Mouse (Mus musculus): ENCODE results near the gene Fis1.

The Fis1 gene

DNA sequence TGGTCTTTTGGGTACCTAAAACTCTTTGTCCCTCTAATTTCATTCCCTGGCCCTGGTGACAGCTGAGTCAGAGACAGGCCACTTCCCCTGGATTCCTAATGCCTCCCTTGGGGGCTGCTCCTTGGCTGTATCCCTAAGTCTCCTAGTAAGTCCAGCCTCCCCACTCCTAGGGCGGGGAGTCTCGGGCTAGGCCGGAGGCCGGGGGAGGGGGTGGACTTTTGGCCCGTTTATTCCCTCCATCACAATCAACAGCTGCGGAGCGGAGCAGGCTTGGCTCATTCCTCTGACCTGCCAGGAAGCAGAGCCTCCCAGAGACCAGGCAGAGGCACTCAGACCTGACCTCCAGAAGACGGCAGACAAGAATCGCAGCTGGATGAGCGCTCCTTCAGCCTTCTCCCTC lies 14.5 kb downstream of the Fis1 start:
- no peak for DNase-seq (ENCODE audit: low spot score in 2 of 2)

DNA sequence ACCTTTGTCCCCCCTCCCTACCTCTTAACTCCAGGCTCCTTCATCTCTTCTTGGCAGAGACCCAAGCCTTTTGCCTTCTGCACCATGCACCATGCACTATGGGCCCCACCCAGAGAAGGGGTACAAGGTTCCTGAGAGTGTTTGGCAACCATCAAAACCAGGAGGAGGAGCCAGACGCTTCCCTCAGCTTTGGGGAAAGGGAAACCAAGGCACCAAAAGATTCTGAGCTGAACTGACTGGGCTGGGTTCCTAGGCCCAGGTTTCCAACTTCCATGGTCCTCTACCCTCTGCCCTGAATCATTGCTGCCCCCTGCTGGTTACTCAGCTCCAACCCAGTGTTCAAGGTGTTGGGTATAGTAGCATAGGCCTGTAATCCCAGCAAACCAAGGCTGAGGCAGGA lies 17.6 kb downstream of the Fis1 start:
- DNase-seq (ENCODE audit: low spot score in 2 of 2): peak; percentile 34 to 73

DNA sequence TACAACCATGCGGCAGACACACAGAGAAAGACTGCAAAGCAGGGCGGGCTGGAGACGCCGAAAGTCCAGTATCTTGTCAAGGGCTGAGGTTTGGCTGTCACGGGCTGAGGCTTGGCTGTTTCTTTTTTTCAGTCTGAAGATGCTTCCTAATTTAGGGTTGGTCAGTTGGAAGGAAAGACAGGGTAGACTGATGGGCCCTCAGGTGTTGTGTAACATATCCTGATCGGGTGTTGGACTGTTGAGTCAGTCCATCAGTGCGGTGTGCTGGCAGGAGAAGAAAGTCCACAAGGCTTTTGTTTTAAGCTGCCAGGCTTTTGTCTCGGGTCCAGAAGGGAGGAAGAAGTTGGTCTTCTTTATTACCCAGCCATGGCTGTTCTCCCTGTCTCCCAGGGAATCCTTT lies 20.6 kb downstream of the Fis1 start:
- no peak for DNase-seq (ENCODE audit: low spot score in 2 of 2)

DNA sequence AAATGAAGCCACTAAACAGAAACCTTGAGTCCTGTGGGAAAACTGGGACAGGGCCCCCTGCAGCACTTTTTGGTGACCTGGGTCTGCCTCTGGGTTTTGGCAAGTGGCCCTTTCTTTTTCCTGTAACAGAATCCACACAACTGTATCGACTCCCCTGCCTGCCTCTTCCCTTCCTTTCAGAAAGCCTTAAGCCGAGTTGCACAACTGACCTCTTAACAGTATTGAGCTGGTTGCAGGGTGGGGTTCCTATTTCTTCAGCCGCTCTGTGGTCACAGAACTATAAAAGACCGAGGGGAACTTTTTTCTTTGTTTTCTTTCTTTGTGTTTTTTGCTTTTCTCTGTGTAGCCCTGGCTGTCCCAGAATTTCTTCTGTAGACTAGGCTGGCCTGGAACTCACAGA lies 24.7 kb downstream of the Fis1 start:
- no peak for DNase-seq (ENCODE audit: low spot score in 2 of 2)

DNA sequence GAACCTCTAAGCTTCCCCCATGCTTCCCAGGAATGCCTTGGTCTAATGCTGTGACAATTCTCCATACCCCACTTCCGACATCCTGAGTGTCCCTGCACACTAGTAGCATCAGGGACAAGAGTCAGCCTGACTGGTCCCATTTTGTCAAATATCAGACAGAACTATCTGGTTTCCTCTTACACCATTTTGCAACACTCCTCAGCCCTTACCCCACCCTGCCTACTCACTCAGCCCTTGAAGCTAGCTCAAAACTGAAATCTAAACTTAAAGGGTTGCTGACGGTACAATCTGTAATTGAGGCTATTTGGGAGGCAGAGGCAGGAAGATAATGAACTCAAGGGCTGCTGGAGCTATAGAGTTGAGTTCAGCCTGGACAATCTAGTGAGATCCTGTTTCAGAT lies 26.7 kb downstream of the Fis1 start:
- no peak for DNase-seq (ENCODE audit: low spot score in 2 of 2)

DNA sequence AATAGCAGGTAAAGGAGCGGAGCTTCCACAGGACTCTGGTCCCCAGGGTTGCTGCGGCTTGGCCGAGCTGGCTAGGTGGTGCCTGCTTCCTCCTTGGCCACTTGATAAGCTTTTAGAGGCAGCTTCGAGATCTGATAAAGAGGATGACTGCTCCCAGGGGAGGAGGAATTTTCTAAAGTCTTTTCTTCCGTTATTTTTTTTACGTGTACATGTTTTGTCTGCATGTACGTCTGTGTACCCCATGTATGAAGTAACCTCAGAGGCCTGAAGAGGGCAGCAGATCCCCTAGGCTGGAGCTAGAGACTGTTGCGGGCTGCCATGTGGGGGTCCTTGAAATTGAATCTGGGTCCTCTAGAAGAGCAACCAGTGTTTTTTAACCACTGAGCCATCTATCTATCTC lies 27.9 kb downstream of the Fis1 start:
- DNase-seq (ENCODE audit: low spot score in 2 of 2): no peak

DNA sequence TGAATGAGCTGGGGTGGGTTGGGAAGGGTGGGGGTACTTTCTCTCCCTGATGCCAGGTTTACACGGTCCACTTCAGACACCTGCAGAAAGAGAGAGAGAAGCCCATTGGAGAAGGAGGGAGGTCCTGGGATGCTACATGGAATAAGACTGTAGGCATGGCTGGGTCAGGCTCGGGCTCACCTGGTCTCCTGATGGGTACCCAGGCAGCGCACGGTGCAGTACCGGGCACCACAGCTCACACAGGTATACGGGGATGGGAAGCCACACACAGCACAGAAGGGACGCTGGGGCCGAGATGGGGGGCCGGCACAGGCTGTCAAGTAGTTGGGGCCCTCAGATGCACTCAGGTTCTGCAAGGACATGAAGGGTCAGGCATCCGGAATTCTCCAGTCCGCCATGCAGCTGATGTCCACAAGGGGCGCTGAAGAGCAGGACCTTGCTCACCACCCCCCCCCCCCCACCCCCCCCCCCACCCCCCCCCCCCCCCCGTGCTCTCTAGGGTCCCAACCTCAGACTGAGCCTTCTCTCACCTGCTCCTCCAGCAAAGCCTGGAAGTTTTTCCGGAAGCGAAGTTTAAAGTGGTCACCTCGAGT lies 29.4 kb downstream of the Fis1 start:
- DNase-seq (ENCODE audit: low spot score in 2 of 2): peak; percentile 34 to 58

DNA sequence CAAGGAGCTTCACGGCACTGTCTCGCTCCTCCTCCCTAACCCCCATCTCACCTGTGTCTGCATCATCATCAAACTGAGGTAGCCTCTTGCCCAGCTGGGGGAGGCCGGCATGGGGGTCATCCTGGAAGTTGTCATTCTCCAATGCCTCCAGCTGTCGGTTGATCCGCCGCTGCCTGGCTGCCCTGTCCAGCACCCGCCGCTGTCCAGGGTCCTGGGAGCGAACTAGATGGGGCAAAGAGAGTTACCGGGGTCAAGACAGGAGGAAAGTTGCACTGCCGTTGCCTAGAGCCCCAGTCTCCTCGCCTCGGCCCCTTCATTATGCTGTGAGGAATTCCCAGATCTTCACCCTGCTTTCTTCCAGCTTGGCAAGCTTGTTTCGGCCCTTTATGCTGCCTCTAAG lies 31.8 kb downstream of the Fis1 start:
- no peak for DNase-seq (ENCODE audit: low spot score in 2 of 2)

DNA sequence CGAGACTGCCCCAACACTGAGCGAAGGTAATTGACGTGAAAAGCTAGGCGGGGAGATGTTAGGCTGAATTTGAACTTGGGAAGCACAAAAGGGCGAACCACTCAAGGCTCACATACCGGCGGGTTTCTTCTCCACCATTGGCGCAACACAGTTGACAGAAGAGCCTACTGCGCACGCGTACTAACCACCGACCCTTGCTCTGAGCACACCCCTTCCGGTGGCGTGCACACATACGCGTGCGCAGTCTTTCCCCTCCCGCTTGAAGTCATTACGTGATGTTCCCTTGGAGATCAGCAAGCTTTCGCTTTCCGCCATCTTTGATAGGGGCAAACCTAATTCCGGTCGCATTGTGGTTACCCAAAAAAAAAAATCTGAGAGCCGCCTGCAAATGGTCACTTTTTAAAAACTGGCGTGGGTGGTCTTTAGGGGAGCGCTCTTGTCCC lies 33.6 kb downstream of the Fis1 start, which contains the start of gene Plod3:
Gene Plod3 (plus strand): TSS at position 325 of the 443 bp plus-strand sequence.
- peak; percentile 95 to 96 for DNase-seq (ENCODE audit: low spot score in 2 of 2)

DNA sequence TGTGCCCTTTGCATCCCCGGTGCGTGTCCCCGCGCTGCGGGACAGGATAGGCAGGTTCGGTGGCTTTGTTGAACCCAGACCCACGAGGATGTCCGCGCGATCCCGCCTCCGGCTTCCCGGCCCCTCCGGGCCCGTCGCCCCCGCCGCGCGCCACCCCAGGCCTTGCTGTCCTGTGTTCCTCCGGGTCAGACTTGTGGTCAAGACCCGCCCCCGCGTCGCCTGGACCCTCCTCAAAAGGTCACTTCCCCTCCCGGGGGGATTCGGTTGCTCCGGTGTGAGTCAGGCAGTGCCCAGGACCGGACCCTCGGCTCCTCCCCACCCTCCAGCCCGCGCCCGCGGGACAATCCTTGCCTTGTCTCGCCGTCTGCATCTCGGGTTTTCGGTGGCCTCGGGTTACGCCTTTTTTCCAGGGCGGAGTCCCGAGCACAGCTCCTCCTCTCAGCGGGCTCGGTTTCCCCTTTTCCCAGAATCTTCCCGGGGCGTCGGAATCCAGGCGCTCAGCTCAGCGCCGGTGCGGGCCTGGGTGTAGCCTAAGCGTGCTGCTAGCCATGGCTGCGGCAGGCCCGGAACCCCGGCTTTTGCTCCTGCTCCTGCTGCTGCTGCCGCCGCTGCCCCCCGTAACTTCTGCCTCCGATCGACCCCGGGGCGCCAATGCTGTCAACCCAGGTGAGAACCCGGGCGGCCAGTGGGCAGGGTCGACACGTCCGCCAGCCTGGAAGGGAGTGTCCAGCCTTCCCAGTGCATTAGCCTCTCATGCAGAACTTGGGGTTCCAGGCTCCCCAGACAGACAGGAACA lies 34.3 kb downstream of the Fis1 start:
- DNase-seq (ENCODE audit: low spot score in 2 of 2): peak in 1 of 2 experiments; percentile 22

DNA sequence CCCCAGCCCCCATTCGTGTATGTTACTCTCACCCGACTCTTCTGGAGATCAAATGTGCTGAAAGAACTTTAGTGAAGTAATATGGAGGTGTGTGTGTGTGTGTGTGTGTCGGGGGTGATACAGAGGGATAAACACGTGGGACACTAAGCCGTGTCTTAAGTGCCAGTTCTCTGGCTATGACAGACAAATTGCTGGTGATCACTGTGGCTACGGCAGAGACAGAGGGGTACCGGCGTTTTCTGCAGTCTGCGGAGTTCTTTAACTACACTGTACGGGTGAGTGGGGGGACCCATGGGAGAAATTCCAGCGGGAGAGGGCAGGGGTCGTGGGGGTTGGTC lies 34.8 kb downstream of the Fis1 start, which contains the start of gene Znhit1:
Gene Znhit1 (minus strand): TSS at position 88 of the 338 bp plus-strand sequence.
- DNase-seq (ENCODE audit: low spot score in 2 of 2): no peak

DNA sequence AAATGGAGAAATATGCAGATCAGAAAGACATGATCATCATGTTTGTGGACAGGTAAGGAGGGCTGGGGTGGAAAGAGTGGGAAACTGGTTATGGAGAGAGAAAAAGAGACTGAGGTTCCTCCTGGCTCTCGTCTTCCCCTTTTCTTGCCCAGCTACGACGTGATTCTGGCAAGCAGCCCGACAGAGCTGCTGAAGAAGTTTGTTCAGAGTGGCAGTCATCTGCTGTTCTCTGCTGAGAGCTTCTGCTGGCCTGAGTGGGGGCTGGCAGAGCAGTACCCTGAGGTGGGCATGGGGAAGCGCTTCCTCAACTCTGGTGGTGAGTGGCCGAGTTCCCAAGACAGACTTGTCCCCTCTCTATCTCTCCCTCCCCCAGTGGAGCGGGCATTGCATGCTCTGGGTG lies 35.3 kb downstream of the Fis1 start:
- DNase-seq (ENCODE audit: low spot score in 2 of 2): no peak

DNA sequence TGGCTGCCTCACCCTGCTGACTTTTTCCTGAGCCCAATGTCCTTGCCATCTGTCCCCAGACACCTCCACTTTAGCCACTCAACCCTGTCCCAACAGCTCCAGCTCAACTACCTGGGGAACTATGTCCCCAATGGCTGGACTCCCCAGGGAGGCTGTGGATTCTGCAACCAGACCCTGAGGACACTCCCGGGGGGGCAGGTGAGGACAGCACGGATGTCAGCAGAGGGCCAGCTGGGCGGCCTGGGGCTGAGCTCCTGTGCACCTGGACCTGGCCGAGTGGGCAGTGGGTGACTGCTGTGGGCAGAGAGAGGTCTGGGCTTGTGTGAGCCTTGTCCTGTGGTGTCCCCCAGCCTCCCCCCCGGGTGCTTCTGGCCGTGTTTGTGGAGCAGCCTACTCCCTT lies 36.7 kb downstream of the Fis1 start:
- no peak for DNase-seq (ENCODE audit: low spot score in 2 of 2)

DNA sequence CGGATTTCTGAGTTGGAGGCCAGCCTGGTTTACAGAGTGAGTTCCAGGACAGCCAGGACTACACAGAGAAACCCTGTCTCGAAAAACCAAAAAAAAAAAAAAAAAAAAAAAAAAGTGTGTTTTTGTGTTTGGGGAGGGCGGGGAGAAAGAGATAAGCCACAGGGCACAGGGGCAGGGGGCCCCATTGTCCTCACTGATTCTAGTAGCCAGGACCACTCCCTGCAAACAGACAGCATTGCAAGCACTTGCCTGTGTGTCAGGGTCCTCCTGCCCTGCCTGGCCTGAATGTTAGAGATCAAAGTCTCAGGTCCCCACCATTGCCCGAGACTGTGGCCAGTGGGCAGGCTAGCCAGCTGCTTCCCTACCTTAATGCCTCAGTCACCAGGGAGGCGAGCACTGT lies 46.4 kb downstream of the Fis1 start:
- DNase-seq (ENCODE audit: low spot score in 2 of 2): no peak

DNA sequence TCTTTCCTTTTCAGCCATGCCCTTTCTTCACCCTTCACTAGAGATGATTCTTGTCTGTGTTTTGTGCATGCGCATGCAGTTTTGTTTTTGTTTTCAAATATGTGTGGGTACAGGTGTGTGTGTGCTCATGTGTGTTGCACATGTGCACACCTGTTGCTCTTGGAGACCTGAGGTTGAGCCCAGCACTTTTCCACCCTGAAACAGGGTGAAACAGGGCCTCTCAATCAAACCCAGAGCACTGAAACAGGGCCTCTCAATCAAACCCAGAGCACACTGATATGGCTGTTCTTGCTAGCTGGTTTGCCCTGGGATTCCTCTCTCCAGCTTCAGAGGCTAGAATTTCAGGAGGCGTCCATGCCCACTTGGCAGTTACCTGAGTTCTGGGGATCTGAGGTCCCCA lies 47.5 kb downstream of the Fis1 start:
- DNase-seq (ENCODE audit: low spot score in 2 of 2): no peak

DNA sequence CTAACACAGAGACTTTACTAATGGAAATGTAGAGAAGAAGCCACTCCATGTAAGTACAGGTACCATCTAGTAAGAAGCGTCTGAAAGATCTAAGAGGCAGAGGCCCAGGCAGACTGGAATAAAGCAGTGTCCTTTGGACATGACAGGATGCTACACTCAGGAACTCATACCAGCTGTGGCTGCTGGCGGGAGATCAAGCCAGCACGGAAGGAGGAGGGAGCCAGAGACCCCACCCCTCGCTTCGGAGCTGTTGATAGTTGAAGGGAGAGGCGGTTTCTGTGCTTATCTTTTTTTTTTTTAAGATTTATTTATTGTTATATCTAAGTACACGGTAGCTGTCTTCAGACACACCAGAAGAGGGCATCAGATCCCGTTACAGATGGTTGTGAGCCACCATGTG lies 54.2 kb downstream of the Fis1 start:
- no peak for DNase-seq (ENCODE audit: low spot score in 2 of 2)

DNA sequence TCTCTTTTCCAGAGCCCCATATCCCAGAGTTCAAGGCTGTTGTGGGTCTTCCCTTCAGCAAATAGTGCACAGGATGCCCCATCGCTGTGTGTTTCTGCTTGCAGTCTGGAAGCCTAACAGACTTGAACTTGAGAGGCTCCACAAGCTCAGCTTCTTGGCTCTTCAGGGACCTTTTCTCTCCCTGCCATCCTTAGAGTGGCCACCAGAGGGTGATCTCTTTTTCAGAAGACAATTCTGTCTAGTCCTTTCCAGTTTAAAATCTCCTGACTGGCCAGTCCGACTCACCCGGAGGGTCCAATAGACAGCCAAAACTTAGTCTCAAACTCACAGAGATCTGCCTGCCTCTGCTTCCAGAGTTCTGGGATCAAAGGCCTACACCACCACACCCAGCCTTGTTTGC lies 56.9 kb downstream of the Fis1 start:
- DNase-seq (ENCODE audit: low spot score in 2 of 2): no peak

DNA sequence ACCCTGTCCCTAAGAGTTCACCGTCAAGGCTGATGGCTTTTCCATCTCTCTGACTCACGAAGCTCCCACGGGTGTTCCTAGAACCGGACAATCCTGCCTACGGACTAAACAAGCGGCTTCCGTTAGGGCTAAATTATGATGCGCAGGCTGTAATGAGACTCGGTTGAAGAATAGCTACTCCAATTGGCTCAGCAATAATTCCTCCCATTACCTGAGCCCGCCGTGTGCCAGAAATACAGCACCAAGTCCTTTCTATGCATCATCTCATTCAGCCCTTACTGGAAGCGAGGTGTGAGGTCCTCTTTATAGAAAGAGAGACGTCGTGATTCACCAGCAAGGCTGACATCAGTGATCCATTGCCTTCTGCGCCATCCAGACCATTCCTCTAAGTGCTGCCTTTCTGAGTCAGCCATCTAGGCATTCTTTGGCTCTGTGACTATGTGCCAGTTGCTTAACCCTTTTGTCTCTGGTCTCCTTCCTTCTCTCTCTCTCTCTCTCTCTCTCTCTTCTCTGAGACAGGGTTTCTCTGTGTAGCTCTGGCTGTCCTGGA lies 59.4 kb downstream of the Fis1 start:
- DNase-seq (ENCODE audit: low spot score in 2 of 2): no peak

Measured in natural killer cell, adult 2 months (primary cell).